Mouse (Mus musculus) stomach, postnatal 0 days (tissue): ENCODE measurements at regions not wholly inside any gene's neighbourhood (a gene's known extent, or its start where the extent isn't known, plus 50 kb on each side); places are given as distances from the start of the nearest gene placed in this dataset.

ENCODE experiments used
- ATAC-seq: fragments of 200-750 bp; cut with Nextera tagmentation; 2 replicates; pipeline ENCODE4 v1.8.0; 2017; ENCODE audit not compliant: low FRiP score, low TSS enrichment
- DNase-seq: peaks from one replicate; pipeline ENCODE4 v3.0.0-alpha.2; 2016; ENCODE audit warnings: low spot score
- H3K27ac ChIP-seq: fragments of 300-500 bp; sonication (generic); replicated peaks from 2 replicates; pipeline ENCODE4 v1.5.1; 2014; ENCODE audit warnings: mild to moderate bottlenecking, control low read depth
- H3K27me3 ChIP-seq: fragments of 300-500 bp; sonication (generic); 2 replicates; pipeline ENCODE4 v1.6.1; 2014; ENCODE audit warnings: low read length; ENCODE audit not compliant: control insufficient read depth, insufficient read depth
- H3K36me3 ChIP-seq: fragments of 300-500 bp; sonication (generic); 2 replicates; pipeline ENCODE4 v1.6.1; 2014; ENCODE audit warnings: low read length, mixed read lengths; ENCODE audit not compliant: control insufficient read depth, insufficient read depth
- H3K4me1 ChIP-seq: fragments of 300-500 bp; sonication (generic); replicated peaks from 2 replicates; pipeline ENCODE4 v1.6.1; 2014; ENCODE audit warnings: antibody characterized with exemption; ENCODE audit not compliant: control insufficient read depth, insufficient read depth
- H3K4me2 ChIP-seq: fragments of 300-500 bp; sonication (generic); replicated peaks from 2 replicates; pipeline ENCODE4 v1.6.1; 2014; ENCODE audit warnings: low read depth, mild to moderate bottlenecking, control low read depth, moderate library complexity
- H3K4me3 ChIP-seq: fragments of 300-500 bp; sonication (generic); 2 replicates; pipeline ENCODE4 v1.5.1; 2014; ENCODE audit warnings: low read depth, low read length, control low read depth
- H3K9ac ChIP-seq: fragments of 300-500 bp; sonication (generic); 2 replicates; pipeline ENCODE4 v1.6.1; 2014; ENCODE audit warnings: mild to moderate bottlenecking, low read length, control low read depth, mixed read lengths
- H3K9me3 ChIP-seq: fragments of 300-500 bp; sonication (generic); 2 replicates; pipeline ENCODE4 v1.6.1; 2016; ENCODE audit warnings: low read length; ENCODE audit not compliant: control insufficient read depth
- CTCF ChIP-seq: IDR thresholded peaks from 2 replicates; pipeline ENCODE4 v1.5.1; 2016; ENCODE audit warnings: antibody characterized with exemption, low read depth, mild to moderate bottlenecking, moderate library complexity
- EP300 ChIP-seq: optimal IDR thresholded peaks from 2 replicates; pipeline ENCODE3; 2016; ENCODE audit warnings: antibody characterized with exemption
- WGBS: fragments of 180-500 bp; shearing (Covaris S2); extraction: QIAGEN DNeasy Blood & Tissue Kit; methylation state at CpG from one replicate; pipeline ENCODE4 v1.1.7; 2014; 5-methylcytosine and 5-hydroxymethylcytosine counted together

DNA sequence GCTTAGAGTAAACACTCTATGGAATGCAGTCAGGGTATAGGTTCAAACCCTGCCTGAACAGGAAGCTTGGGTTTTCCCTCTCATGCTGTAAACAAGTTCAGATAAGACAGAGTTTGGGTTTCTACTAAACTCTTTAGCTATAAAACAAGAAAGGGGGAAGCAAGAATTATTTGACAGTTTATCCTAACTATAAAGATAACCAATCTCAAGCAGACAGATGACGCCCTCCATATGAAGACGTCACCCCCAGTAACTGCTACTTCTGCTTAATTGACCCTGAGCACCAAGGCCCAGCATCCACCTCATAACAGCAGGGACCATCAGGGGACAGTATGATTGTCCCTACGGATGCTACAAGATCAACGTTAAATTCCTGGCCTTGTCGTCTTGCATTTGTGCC lies 588.4 kb downstream of the Efna5 start:
- DNase-seq (no peak), ATAC-seq (no peak)
- Histone ChIP-seq H3K9ac (no peak overlapping the region), H3K4me3 (no peak overlapping the region), H3K4me2 (no peak overlapping the region), H3K36me3 (no peaks in the 10 kb centered on the region), H3K9me3 (no peaks in the 10 kb centered on the region), H3K27me3 (no peaks in the 10 kb centered on the region), H3K4me1 (no peaks in the 10 kb centered on the region), H3K27ac (no peak overlapping the region)
- no peak for TF ChIP-seq CTCF
- TF ChIP-seq EP300: no peak
- 80% methylated on average over 5 of the region's 5 CpGs for WGBS

DNA sequence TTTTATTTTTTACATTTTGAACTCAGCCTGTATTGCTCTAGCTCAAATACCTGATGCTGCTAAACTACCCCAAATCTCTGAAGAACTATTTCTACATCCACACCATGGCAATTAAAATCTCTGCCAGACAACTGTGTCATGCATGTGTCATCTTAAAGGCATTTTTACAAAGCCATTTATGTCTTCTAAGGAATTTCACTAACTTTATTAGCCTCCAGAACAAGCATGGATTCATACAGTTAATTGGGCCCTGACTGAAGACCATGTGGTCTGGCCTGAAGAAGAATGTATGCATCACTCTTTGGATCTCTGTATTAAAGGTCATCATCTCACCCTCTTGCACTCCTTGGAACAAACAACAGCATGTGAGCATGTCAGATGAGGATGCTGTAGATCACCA lies 593.5 kb downstream of the Efna5 start:
- Histone ChIP-seq H3K27me3 (no peaks in the 10 kb centered on the region), H3K9me3 (no peaks in the 10 kb centered on the region), H3K4me3 (no peak overlapping the region), H3K4me1 (no peaks in the 10 kb centered on the region), H3K4me2 (no peak overlapping the region), H3K27ac (no peak overlapping the region), H3K36me3 (no peaks in the 10 kb centered on the region), H3K9ac (no peak overlapping the region)
- TF ChIP-seq EP300 (no peak), CTCF (no peak)
- no peak for DNase-seq
- no peak for ATAC-seq

DNA sequence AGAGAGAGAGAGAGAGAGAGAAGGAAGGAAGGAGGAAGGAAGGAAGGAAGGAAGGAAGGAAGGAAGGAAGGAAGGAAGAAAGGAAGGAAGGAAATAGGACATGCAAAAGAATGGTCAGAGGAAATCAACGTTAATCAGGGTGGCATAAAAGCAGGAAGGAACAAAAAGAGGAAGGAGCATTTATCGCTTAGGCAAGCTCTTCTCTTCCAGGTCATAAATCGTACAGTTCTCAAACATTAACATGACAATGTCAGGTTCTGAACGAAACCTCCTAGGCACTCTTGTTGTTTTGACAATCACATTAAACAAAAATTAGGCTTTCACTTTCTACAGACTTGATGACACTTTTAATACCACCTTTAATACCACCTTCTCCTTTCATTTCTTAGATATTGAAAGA lies 594.0 kb downstream of the Efna5 start:
- Histone ChIP-seq H3K27ac (no peak overlapping the region), H3K36me3 (no peaks in the 10 kb centered on the region), H3K27me3 (no peaks in the 10 kb centered on the region), H3K9me3 (no peaks in the 10 kb centered on the region), H3K4me3 (no peak overlapping the region), H3K9ac (no peak overlapping the region), H3K4me1 (no peaks in the 10 kb centered on the region), H3K4me2 (no peak overlapping the region)
- WGBS: 69% methylated on average over 4 of the region's 4 CpGs
- TF ChIP-seq EP300 (no peak), CTCF (no peak)
- DNase-seq (no peak), ATAC-seq (no peak)

DNA sequence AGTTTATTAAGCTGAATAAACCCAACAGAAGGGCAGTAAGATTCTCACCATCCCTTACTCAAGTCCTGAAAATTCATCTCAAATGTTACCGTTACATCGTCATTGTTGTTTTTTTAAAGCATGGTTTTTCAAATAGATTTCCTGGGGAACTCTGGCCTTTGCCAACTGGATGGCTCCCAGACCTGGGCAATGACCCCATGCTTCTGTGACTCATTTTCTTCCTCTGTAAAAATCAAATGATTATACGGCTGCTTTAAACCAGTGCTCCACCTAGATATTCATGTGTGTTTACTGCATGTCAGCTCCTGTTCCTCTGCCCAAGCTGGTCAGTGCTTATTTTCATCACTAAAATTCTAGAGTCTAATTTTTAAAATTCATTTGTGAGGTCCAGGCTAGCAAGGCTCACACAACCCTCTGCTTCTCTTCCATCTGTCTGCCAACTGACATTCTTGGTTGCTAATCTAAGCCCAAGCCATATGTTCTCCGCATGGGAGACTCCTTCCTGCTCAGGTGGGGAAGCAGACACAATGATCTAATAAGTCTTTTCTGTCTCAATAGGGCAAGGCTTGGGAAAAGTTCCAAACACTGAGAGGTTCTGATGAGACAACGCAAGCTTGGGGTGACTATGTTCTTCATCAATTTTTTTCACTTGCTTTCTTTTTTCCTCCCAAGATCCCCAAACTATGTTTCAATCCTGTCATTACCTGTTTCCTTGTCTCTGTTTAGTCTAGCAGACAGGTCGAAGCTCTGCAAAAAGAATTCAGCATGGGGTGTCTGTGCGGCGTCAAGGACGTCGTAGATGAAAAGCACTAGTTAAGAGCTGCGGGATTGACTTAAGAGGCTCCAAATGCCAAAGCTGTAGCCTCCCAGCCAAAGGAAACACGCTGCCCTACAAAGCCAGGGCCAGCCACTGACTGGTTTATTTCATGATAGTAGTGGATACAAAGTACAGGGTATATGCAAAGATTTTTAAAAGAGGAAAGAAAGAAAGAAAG lies 594.7 kb downstream of the Efna5 start:
- H3K4me1 ChIP-seq: no peaks in the 10 kb centered on the region
- no peak for DNase-seq
- H3K36me3 ChIP-seq: no peaks in the 10 kb centered on the region
- no peaks in the 10 kb centered on the region for H3K27me3 ChIP-seq
- 64% methylated on average over 12 of the region's 12 CpGs for WGBS
- ATAC-seq: no peak
- no peak overlapping the region for H3K4me2 ChIP-seq
- TF ChIP-seq EP300 (no peak), CTCF (no peak)
- H3K9ac ChIP-seq: no peak overlapping the region
- H3K4me3 ChIP-seq: no peak overlapping the region
- H3K9me3 ChIP-seq: no peaks in the 10 kb centered on the region
- H3K27ac ChIP-seq: no peak overlapping the region

- 40% methylated on average over 3 of the region's 3 CpGs for WGBS
Observed at GRCm38 (mm10) chr17:62280201-62280600, 600.9 kb downstream of the Efna5 start.

DNA sequence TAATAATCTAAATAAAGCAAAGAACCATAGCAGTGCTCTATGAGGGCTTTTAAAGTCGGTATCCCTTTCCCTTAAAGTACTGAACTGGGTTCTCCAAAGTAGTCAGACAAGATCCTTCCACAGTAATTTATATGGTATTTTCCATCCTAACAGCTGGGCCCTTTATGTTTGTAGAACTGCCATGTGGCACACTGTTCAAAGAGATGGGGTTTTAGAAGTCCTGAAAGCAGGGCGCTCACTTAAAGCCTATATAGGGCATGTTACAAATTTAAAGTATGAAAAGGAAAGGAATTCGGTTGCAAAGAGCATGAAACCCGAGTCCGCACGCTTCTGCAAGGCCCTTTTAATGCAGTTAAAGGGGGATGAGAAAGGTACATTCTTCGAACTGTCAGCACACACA lies 609.7 kb downstream of the Efna5 start:
- Histone ChIP-seq H3K9me3 (no peaks in the 10 kb centered on the region), H3K4me3 (no peak overlapping the region), H3K9ac (no peak overlapping the region), H3K27me3 (no peaks in the 10 kb centered on the region), H3K27ac (no peak overlapping the region), H3K4me1 (no peaks in the 10 kb centered on the region), H3K4me2 (no peak overlapping the region), H3K36me3 (no peaks in the 10 kb centered on the region)
- WGBS: 63% methylated on average over 7 of the region's 7 CpGs
- no peak for ATAC-seq
- DNase-seq: no peak
- no peak for TF ChIP-seq EP300
- no peak for TF ChIP-seq CTCF

More at GRCm38 (mm10) chr17:62280201-62280600, 600.9 kb downstream of the Efna5 start:
- Histone ChIP-seq H3K36me3 (no peaks in the 10 kb centered on the region), H3K4me1 (no peaks in the 10 kb centered on the region), H3K4me2 (no peak overlapping the region), H3K27me3 (no peaks in the 10 kb centered on the region), H3K4me3 (no peak overlapping the region), H3K9me3 (no peaks in the 10 kb centered on the region), H3K27ac (no peak overlapping the region), H3K9ac (no peak overlapping the region)
- ATAC-seq: no peak
- no peak for DNase-seq
- TF ChIP-seq CTCF (no peak), EP300 (no peak)
